Mouse (Mus musculus) heart, embryonic 14.5 days (tissue): ENCODE measurements around the gene Crtc1. TPM values are rescaled to one million over a fixed set of nuclear protein-coding genes. Genes with fewer than 3 reads are reported as not detected.

Experiments
- ATAC-seq: fragments of 200-750 bp; cut with Nextera tagmentation; 2 replicates; pipeline ENCODE4 v1.8.0; 2017; ENCODE audit warnings: low read depth, moderate TSS enrichment; ENCODE audit not compliant: insufficient number of reproducible peaks, insufficient read depth, low FRiP score
- H3K27ac ChIP-seq, 2 experiments: fragments of 200-500 bp in 1 of 2; fragments of 300-500 bp in 1 of 2; sonication (generic) in 1 of 2; replicated peaks in 1 of 2; 2 replicates each; pipeline ENCODE4 v1.5.1; 2012 to 2014; ENCODE audit warnings: low read depth in 2 of 2, low read length in 2 of 2, control low read depth in 1 of 2, mild to moderate bottlenecking in 1 of 2, mixed read lengths in 1 of 2; ENCODE audit not compliant: control insufficient read depth in 1 of 2, insufficient read depth in 1 of 2
- H3K27me3 ChIP-seq: fragments of 300-500 bp; sonication (generic); 2 replicates; pipeline ENCODE4 v1.6.1; 2014; ENCODE audit warnings: mild to moderate bottlenecking, low read length, control low read depth; ENCODE audit not compliant: control insufficient read depth, insufficient read depth
- H3K36me3 ChIP-seq: fragments of 300-500 bp; sonication (generic); 2 replicates; pipeline ENCODE4 v1.6.1; 2014; ENCODE audit warnings: mild to moderate bottlenecking, control low read depth, low read length, mixed read lengths; ENCODE audit not compliant: control insufficient read depth, insufficient read depth
- H3K4me1 ChIP-seq, 2 experiments: fragments of 200-500 bp in 1 of 2; fragments of 300-500 bp in 1 of 2; sonication (generic) in 1 of 2; 2 replicates each; pipeline ENCODE4 v1.6.1; 2012 to 2014; ENCODE audit warnings: low read length in 2 of 2, control low read depth in 1 of 2, mixed read lengths in 1 of 2; ENCODE audit not compliant: control insufficient read depth in 2 of 2, insufficient read depth in 2 of 2
- H3K4me2 ChIP-seq: fragments of 300-500 bp; sonication (generic); 2 replicates; pipeline ENCODE4 v1.6.1; 2014; ENCODE audit warnings: mild to moderate bottlenecking, low read length
- H3K4me3 ChIP-seq, 2 experiments: fragments of 200-500 bp in 1 of 2; fragments of 300-500 bp in 1 of 2; sonication (generic) in 1 of 2; 2 replicates each; pipeline ENCODE4 v1.5.1; 2012 to 2014; ENCODE audit warnings: low read length in 2 of 2, mild to moderate bottlenecking in 2 of 2, control low read depth in 1 of 2, low read depth in 1 of 2, moderate library complexity in 1 of 2; ENCODE audit not compliant: control insufficient read depth in 1 of 2, insufficient read depth in 1 of 2
- H3K9ac ChIP-seq: fragments of 300-500 bp; sonication (generic); 2 replicates; pipeline ENCODE4 v1.6.1; 2014; ENCODE audit warnings: mild to moderate bottlenecking, low read length
- H3K9me3 ChIP-seq: fragments of 300-500 bp; sonication (generic); 2 replicates; pipeline ENCODE4 v1.6.1; 2016; ENCODE audit warnings: low read length, control low read depth; ENCODE audit not compliant: control insufficient read depth
- WGBS: fragments of 180-500 bp; shearing (Covaris S2); extraction: QIAGEN DNeasy Blood & Tissue Kit; methylation state at CpG from one replicate; pipeline ENCODE4 v1.1.7; 2014; 5-methylcytosine and 5-hydroxymethylcytosine counted together
- polyA plus RNA-seq: library from polyadenylated mRNA; unstranded; fragments of >200 nt; fragmentation: Nextera tagmentation; extraction: Ambion mirVana; gene quantifications from 2 replicates; pipeline ENCODE4 v1.2.1, GENCODE M21; 2014

The Crtc1 gene
- polyA plus RNA-seq, 1 experiment from 2014 or later: 12.2 TPM

DNA sequence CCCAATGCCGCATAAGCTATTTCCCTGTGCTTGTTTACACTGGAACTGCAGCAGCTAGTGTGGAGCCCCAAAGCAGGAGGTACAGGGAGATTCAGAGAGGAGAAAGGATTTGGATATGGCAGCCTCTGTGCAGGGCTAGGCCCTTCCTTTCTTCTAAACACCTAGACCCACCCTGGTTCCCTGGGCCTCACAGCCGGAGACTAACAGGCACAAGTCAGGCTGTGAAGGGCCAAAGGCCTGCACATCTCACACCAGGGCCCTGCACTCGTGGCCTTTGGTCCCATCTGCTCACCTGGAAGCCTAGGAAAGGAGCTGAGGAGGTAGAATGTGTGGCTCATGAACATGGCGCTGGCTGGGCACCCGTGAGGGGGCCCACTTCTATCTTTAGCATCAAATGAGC lies 43.2 kb downstream of the Crtc1 start:
- no peak overlapping the region; the same call in 1 of the 2 replicates for H3K9ac ChIP-seq
- H3K4me1 ChIP-seq: peaks cover 0 to 12% of the 10 kb centered on the region in 2 experiments; a peak in 1 of 4 replicates
- no peaks in the 10 kb centered on the region for H3K9me3 ChIP-seq
- no peaks in the 10 kb centered on the region for H3K27me3 ChIP-seq
- WGBS: 76% methylated on average over 5 of the region's 5 CpGs
- ATAC-seq: no peak
- H3K4me2 ChIP-seq: no peak overlapping the region
- H3K27ac ChIP-seq: no peak overlapping the region
- H3K4me3 ChIP-seq: no peak overlapping the region
- peaks cover 20% of the 10 kb centered on the region for H3K36me3 ChIP-seq

DNA sequence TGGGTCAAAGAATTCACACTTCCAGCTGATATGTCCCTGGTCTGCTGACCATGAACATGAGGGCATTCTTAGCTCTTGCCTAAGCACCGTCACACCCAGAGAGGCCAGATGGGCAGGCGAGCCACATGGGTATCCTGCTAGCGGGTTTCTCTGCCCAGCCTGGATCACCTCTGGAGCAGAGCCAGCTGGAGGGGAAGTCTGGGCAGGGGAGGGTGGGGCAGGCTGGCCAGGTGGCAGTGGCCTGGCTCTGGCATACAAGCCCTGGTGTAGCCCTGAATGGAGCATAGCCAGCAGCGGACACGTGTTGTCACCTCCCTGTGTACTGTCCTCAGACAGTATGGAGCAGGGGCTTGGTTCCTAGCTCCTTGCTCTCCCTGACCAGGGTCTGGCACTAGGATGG lies 43.7 kb downstream of the Crtc1 start:
- H3K4me1 ChIP-seq: peaks cover 0 to 12% of the 10 kb centered on the region in 2 experiments; a peak in 1 of 4 replicates
- H3K9me3 ChIP-seq: no peaks in the 10 kb centered on the region
- WGBS: 61% methylated on average over 5 of the region's 5 CpGs
- H3K36me3 ChIP-seq: peaks cover 25% of the 10 kb centered on the region
- H3K27ac ChIP-seq: no peak overlapping the region
- no peaks in the 10 kb centered on the region for H3K27me3 ChIP-seq
- no peak overlapping the region; the same call in 1 of the 2 replicates for H3K9ac ChIP-seq
- no peak overlapping the region for H3K4me3 ChIP-seq
- ATAC-seq: no peak
- no peak overlapping the region for H3K4me2 ChIP-seq

DNA sequence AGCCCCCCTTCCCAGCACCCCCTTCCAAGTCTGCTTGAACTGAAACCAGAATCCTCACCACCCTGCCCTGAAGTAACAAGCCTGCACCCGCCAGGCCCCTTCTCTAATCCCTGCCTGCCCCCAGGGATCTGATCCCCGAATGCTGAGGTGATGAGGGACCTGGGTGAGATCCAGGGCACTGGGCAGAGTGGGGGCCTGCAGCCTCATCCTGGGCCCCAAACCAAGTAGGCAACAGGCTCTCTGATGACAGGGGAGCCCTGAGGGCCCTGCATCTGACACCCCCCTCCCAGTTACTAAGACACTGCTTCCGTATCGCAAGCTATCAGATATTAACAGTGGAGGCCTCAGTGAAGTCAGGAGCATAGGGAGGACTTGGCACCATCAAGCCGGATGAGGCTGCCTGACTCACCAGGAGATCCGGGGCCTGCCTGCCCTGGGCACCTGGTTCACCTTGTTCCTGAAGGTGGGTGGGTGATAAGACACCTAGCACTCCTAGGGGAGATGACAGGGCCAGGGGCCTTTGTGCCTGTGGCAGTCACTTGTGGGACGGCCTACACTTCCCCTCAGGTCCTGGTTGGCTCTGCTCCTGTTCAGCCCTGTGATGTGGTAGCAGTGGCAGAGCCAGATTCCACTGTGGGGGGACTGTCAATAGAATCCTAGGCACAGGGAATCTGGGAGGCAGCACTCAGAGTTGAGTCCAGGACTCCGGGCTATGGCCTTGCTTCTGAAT lies 44.9 kb downstream of the Crtc1 start:
- H3K4me2 ChIP-seq: no peak overlapping the region
- H3K9me3 ChIP-seq: no peaks in the 10 kb centered on the region
- peaks cover 0 to 12% of the 10 kb centered on the region in 2 experiments; a peak in 2 of 4 replicates for H3K4me1 ChIP-seq
- H3K9ac ChIP-seq: no peak overlapping the region
- ATAC-seq: no peak
- H3K27me3 ChIP-seq: no peaks in the 10 kb centered on the region
- no peak overlapping the region for H3K4me3 ChIP-seq
- H3K36me3 ChIP-seq: peaks cover 26% of the 10 kb centered on the region
- no peak overlapping the region for H3K27ac ChIP-seq
- 79% methylated on average over 8 of the region's 8 CpGs for WGBS

DNA sequence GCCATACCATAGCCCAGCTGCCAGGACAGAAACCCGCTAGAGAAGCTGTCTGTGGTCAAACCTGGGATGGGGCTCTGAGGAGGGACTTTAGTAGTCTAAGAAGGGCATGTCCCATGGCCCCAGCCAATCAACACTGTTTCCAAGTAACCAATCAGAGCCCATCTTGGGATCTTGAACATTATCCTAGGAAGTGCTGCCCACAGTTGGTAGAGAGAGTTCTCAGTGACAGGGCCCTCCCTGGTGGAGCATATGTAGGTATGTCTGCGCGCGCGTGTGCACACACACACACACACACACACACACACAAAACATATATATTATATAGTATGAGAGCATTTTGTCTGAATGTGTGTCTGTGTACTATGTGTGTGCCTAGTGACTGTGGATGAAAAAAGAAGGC lies 46.3 kb downstream of the Crtc1 start:
- no peak overlapping the region for H3K9ac ChIP-seq
- no peak for ATAC-seq
- no peaks in the 10 kb centered on the region for H3K27me3 ChIP-seq
- 86% methylated on average over 5 of the region's 5 CpGs for WGBS
- H3K4me2 ChIP-seq: no peak overlapping the region
- H3K9me3 ChIP-seq: no peaks in the 10 kb centered on the region
- peaks cover 34% of the 10 kb centered on the region for H3K36me3 ChIP-seq
- no peak overlapping the region for H3K4me3 ChIP-seq
- H3K4me1 ChIP-seq: peaks cover 0 to 12% of the 10 kb centered on the region in 2 experiments; a peak in 2 of 4 replicates
- H3K27ac ChIP-seq: no peak overlapping the region

DNA sequence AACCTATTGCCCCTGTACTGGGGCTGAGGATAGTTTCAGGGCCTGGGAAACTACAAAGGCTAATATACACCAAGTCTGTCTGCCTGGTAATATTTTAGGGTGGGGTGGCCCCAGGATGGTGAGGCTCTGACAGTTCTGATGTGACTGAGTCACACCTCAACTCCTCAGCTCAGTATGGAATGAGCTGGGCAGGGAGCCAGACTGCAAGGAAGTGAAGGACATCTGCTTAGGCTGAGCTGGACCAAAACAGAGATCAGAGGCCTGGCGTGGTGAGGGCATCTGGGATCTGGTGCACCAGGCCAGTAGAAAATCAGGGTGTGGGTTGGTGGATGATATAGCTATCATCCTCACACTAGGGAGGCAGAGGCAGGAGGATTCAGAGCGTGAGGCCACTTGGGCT lies 49.7 kb downstream of the Crtc1 start:
- no peak for ATAC-seq
- Histone ChIP-seq H3K36me3 (peaks cover 54% of the 10 kb centered on the region), H3K27me3 (no peaks in the 10 kb centered on the region), H3K4me2 (no peak overlapping the region), H3K9me3 (no peaks in the 10 kb centered on the region), H3K9ac (no peak overlapping the region), H3K27ac (no peak overlapping the region), H3K4me3 (no peak overlapping the region), H3K4me1 (no peaks in the 10 kb centered on the region; a peak in 1 of 4 replicates)
- 60% methylated on average over 2 of the region's 2 CpGs for WGBS

DNA sequence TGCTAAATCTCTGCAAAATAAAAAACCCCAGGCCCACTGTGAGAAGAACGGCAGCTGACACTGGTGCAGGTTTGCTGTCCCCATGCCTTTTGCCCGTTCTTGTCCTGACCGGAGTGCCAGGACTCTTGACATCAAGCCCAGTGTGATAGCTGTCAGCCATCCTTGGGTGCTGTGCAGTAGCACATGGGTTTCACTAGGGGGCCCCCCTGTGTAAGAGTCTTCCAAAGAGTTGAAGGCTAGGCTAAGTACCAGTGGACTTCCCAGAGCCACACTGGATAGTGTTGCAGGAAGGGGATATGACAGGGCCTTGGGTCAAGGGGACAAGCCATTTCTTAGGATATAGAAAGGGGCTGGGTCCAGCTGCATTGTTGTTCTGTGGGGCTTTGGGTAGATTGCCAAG lies 56.1 kb downstream of the Crtc1 start:
- H3K4me1 ChIP-seq: no peaks in the 10 kb centered on the region
- no peak for ATAC-seq

DNA sequence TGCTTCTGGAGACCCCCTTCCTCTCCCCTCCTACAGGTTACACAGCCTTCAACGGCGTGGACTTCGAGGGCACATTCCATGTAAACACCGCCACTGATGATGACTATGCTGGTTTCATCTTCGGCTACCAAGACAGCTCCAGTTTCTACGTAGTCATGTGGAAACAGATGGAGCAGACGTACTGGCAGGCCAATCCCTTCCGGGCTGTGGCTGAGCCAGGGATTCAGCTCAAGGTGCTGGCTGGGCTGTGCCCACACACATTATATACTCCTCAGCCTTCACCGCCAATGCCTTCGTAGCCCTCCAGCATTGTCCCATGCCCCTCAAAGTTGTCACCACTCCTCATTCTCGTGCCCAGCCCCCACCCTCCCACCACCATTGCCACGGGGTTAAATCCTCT lies 59.3 kb downstream of the Crtc1 start:
- Histone ChIP-seq H3K9me3 (no peaks in the 10 kb centered on the region), H3K4me2 (no peak overlapping the region), H3K4me1 (peaks cover under 1 to 13% of the 10 kb centered on the region in 2 experiments; a peak in 3 of 4 replicates), H3K4me3 (no peak overlapping the region), H3K9ac (no peak overlapping the region), H3K36me3 (peaks cover 3% of the 10 kb centered on the region; the same call in 1 of the 2 replicates), H3K27me3 (peaks cover 52% of the 10 kb centered on the region), H3K27ac (no peak overlapping the region)
- 69% methylated on average over 12 of the region's 12 CpGs for WGBS
- no peak for ATAC-seq

More for the DNA sequence above, 56.1 kb downstream of the Crtc1 start:
- Histone ChIP-seq H3K27me3 (peaks cover 19% of the 10 kb centered on the region; the same call in 1 of the 2 replicates), H3K4me2 (no peak overlapping the region), H3K9ac (no peak overlapping the region), H3K9me3 (no peaks in the 10 kb centered on the region), H3K4me3 (no peak overlapping the region), H3K36me3 (peaks cover 28% of the 10 kb centered on the region), H3K27ac (no peak overlapping the region)
- 28% methylated on average over 3 of the region's 3 CpGs for WGBS
